Mouse (Mus musculus) lung, postnatal 0 days (tissue): Measurements from ENCODE around the gene Cemip. TPM values are rescaled to one million over a fixed set of nuclear protein-coding genes. Genes with fewer than 3 reads are reported as not detected.
A peak's percentile ranks its signal among the peaks of the same experiment; 100 is the strongest.

ENCODE experiments used
- ATAC-seq: fragments of 200-750 bp; cut with Nextera tagmentation; 2 replicates; pipeline ENCODE4 v1.8.0; 2017; ENCODE audit warnings: moderate library complexity
- DNase-seq: peaks from one replicate; pipeline ENCODE4 v3.0.0-alpha.2; 2016; ENCODE audit warnings: low spot score
- H3K27ac ChIP-seq: fragments of 300-500 bp; sonication (generic); 2 replicates; pipeline ENCODE4 v1.5.1; 2014; ENCODE audit warnings: antibody characterized with exemption, mild to moderate bottlenecking, low read length, mixed read lengths
- H3K27me3 ChIP-seq: fragments of 300-500 bp; sonication (generic); replicated peaks from 2 replicates; pipeline ENCODE4 v1.6.1; 2014; ENCODE audit warnings: low read length, mixed read lengths; ENCODE audit not compliant: insufficient read depth
- H3K36me3 ChIP-seq: fragments of 300-500 bp; sonication (generic); 2 replicates; pipeline ENCODE4 v1.6.1; 2014; ENCODE audit warnings: low read length, mixed read lengths; ENCODE audit not compliant: insufficient read depth
- H3K4me1 ChIP-seq: fragments of 300-500 bp; sonication (generic); 2 replicates; pipeline ENCODE4 v1.6.1; 2014; ENCODE audit warnings: antibody characterized with exemption, low read depth, low read length, mixed read lengths; ENCODE audit not compliant: insufficient read depth
- H3K4me2 ChIP-seq: fragments of 300-500 bp; sonication (generic); replicated peaks from 2 replicates; pipeline ENCODE4 v1.6.1; 2014; ENCODE audit warnings: low read depth, mild to moderate bottlenecking, low read length, moderate library complexity, mixed read lengths
- H3K4me3 ChIP-seq: fragments of 300-500 bp; sonication (generic); 2 replicates; pipeline ENCODE4 v1.5.1; 2014; ENCODE audit warnings: low read depth, low read length
- H3K9ac ChIP-seq: fragments of 300-500 bp; sonication (generic); replicated peaks from 2 replicates; pipeline ENCODE4 v1.6.1; 2014; ENCODE audit warnings: low read depth, mild to moderate bottlenecking
- H3K9me3 ChIP-seq: fragments of 300-500 bp; sonication (generic); 2 replicates; pipeline ENCODE4 v1.6.1; 2016; ENCODE audit warnings: low read length, mixed read lengths
- CTCF ChIP-seq: IDR thresholded peaks from 2 replicates; pipeline ENCODE4 v1.5.1; 2016; ENCODE audit warnings: antibody characterized with exemption, mild to moderate bottlenecking
- EP300 ChIP-seq: IDR thresholded peaks from 2 replicates; pipeline ENCODE4 v1.6.1; 2016; ENCODE audit warnings: antibody characterized with exemption, mild to moderate bottlenecking, control low read depth
- WGBS: fragments of 180-500 bp; shearing (Covaris S2); extraction: QIAGEN DNeasy Blood & Tissue Kit; methylation state at CpG from one replicate; pipeline ENCODE4 v1.1.7; 2014; 5-methylcytosine and 5-hydroxymethylcytosine counted together
- polyA plus RNA-seq: library from polyadenylated mRNA; unstranded; fragments of >200 nt; fragmentation: Nextera tagmentation; extraction: Ambion mirVana; gene quantifications from 2 replicates; pipeline ENCODE4 v1.2.1, GENCODE M21; 2015

Gene Cemip
- polyA plus RNA-seq, 1 experiment from 2014 or later, result 0.57 TPM

DNA sequence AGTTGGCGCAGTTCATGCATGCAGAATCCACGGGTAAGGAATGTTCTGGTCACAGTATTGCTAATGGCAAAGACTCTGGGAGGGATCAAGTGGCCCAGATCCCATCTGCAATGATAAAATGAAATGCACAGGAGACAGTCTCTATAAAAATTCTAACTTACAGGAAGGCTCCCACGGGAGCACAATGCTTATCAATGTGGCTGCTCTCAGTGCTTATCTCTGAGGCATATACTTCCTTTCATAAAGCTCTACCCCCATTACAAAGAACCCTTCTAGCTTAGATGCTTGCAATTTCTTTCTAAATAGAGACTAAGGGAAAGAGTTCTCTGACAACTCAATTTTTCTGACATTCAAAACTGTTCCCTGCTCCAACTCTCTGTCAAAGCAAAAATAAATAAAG lies 35.5 kb upstream of the Cemip start:
- WGBS, result 54% methylated on average over 3 of the region's 3 CpGs
- H3K27me3 ChIP-seq, result no peaks in the 10 kb centered on the region
- TF ChIP-seq CTCF (no peak), EP300 (no peak)
- no peak for ATAC-seq
- no peak overlapping the region for H3K4me2 ChIP-seq
- H3K9me3 ChIP-seq, result no peaks in the 10 kb centered on the region
- no peak overlapping the region for H3K4me3 ChIP-seq
- 0 out of 2 replicates have a peak overlapping the region, but pooled peaks have one; percentile 0 for H3K27ac ChIP-seq
- no peak for DNase-seq
- peaks cover 34% of the 10 kb centered on the region for H3K4me1 ChIP-seq
- no peaks in the 10 kb centered on the region for H3K36me3 ChIP-seq
- no peak overlapping the region for H3K9ac ChIP-seq

GRCm38 (mm10) chr7:84120142-84120760 lies 33.9 kb upstream of the Cemip start:
- no peak overlapping the region for H3K9ac ChIP-seq
- 50% methylated on average over 5 of the region's 5 CpGs for WGBS
- no peak for ATAC-seq
- peaks cover 35% of the 10 kb centered on the region for H3K4me1 ChIP-seq
- no peaks in the 10 kb centered on the region for H3K27me3 ChIP-seq
- H3K9me3 ChIP-seq, result no peaks in the 10 kb centered on the region
- H3K4me3 ChIP-seq, result no peak overlapping the region
- TF ChIP-seq EP300 (no peak), CTCF (no peak)
- 0 out of 2 replicates have a peak overlapping the region, but pooled peaks have one; percentile 1 for H3K4me2 ChIP-seq
- no peaks in the 10 kb centered on the region for H3K36me3 ChIP-seq
- no peak for DNase-seq
- H3K27ac ChIP-seq, result peak overlapping the region; percentile 47

DNA sequence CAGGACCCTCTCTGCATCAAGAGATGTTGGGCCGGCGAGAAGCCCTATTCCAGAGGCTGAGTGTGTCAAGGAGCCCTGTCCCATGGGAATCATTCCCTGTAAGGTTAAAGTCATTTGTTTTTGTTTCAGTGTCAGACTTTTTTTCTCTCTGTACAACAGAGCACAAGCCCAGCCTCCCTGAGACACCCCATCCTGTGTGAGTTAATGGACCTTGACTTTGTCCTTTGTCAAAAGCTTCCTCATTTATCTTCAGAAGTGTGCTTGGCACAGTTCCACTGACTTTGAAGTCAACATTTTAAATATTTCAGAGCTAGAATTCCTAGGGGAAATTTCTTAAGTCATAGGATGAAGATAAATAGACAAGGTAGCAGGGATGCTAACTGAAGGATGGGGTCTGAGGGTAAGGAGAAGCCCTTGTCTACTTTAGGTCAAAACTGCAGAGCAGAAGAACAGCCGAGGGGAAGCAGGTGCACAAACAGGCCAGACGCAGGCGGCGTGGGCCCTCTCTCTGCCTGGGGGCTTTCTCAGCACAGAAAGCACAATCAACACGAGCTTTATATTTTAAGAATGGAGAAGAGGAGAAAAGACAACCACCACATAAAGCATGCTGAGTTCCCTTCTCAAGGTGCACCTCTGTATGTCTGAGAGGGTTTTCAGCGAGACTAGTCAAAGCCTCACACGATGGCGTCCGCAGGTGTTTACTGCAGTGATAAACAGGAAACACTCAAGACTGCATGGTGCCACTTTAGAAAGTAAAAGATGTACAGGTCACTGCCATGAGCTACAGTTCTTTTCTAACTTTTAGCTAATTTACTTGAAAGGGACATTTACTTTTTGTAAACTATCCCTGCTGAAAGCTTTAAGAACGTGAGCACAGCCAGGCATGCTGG lies 33.2 kb upstream of the Cemip start:
- Histone ChIP-seq H3K27ac (0 out of 2 replicates have a peak overlapping the region, but pooled peaks have one; percentile 43), H3K27me3 (no peaks in the 10 kb centered on the region), H3K4me1 (peaks cover 35% of the 10 kb centered on the region), H3K9me3 (no peaks in the 10 kb centered on the region), H3K4me3 (no peak overlapping the region), H3K9ac (no peak overlapping the region), H3K36me3 (no peaks in the 10 kb centered on the region), H3K4me2 (no peak overlapping the region)
- TF ChIP-seq EP300, result no peak
- TF ChIP-seq CTCF, result no peak
- no peak for DNase-seq
- ATAC-seq, result no peak
- whole genome bisulfite sequencing, result 50% methylated on average over 12 of the region's 12 CpGs

GRCm38 (mm10) chr7:84117543-84118122 lies 31.3 kb upstream of the Cemip start:
- H3K36me3 ChIP-seq, result no peaks in the 10 kb centered on the region
- TF ChIP-seq CTCF, result no peak
- peak; percentile 65 for TF ChIP-seq EP300
- no peak overlapping the region for H3K4me2 ChIP-seq
- no peak overlapping the region for H3K4me3 ChIP-seq
- peaks cover 38% of the 10 kb centered on the region for H3K4me1 ChIP-seq
- no peaks in the 10 kb centered on the region for H3K9me3 ChIP-seq
- DNase-seq, result peak; percentile 52
- H3K27me3 ChIP-seq, result no peaks in the 10 kb centered on the region
- no peak overlapping the region for H3K9ac ChIP-seq
- 51% methylated on average over 6 of the region's 6 CpGs for WGBS
- ATAC-seq, result peak; percentile 50
- peak overlapping the region; percentile 4; the same call in 1 of the 2 replicates for H3K27ac ChIP-seq

DNA sequence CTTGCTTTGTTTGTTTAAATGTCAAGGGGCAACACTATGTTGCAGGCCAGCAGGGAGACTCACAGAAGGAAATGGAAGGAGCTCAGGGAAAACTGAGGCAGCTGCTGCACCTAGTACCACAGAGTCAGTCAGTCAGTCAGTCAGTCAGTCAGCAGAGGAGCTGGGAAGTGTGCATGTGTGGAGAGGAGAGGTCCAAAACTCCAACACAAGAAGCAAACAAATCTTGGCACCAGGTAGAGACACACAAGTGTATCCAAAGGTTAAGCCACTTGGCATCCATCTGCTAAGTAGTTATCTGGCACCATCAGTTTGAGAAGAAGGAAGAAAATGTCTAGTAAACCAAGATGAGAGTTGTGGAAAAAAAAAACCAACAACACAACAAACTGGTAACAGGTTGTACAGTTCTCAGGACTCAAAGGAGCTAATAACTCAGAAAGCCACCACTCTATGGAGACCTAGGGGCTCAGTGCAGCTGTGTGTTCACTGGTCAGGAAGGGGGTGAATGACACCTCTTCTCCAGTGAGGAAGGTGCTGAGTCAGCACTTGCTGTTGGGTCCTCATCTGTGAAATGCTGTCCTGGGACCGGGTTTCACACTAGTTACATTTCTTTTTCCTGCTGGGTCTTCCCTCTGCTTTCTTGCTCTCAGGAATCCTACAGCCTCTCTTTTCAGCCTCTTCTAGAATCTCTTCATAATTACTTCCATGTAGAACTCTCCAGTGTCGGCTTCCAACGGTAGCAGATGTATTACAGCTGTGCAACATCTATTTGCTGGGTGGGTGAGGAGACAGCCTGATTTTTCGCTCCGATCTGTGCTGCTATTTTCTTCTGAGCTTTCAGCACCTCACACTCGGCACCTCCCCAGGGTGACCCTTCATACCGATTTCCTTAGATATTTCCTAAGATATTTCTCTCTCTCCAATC lies 30.6 kb upstream of the Cemip start:
- Histone ChIP-seq H3K9me3 (no peaks in the 10 kb centered on the region), H3K27ac (peak overlapping the region; percentile 28; the same call in 1 of the 2 replicates), H3K27me3 (no peaks in the 10 kb centered on the region), H3K4me3 (no peak overlapping the region), H3K4me1 (peaks cover 38% of the 10 kb centered on the region), H3K9ac (no peak overlapping the region), H3K36me3 (no peaks in the 10 kb centered on the region), H3K4me2 (no peak overlapping the region)
- TF ChIP-seq CTCF (no peak), EP300 (no peak)
- DNase-seq (peak; percentile 66), ATAC-seq (peak; percentile 33)
- 51% methylated on average over 7 of the region's 7 CpGs for WGBS
